Mouse (Mus musculus) layer of hippocampus, postnatal 36 days (tissue): ENCODE measurements around the gene Pla2g5. TPM values are rescaled to one million over a fixed set of nuclear protein-coding genes. Genes with fewer than 3 reads are reported as not detected.
"Not testable (repeated sequence)": the region's sequence is repeated elsewhere in the genome, so short reads cannot be mapped to it uniquely, and the experiment has no call there.

ENCODE experiments used
- DNase-seq, 2 experiments: peaks; one replicate each; pipeline ENCODE4 v3.0.0; 2022
- total RNA-seq, 2 experiments: library from RNA; stranded (reverse); gene quantifications; 2 replicates each; pipeline ENCODE4 v1.2.3; 2021

Pla2g5 gene
- under 1 TPM; 0.70 to 0.73 TPM for total RNA-seq

DNA sequence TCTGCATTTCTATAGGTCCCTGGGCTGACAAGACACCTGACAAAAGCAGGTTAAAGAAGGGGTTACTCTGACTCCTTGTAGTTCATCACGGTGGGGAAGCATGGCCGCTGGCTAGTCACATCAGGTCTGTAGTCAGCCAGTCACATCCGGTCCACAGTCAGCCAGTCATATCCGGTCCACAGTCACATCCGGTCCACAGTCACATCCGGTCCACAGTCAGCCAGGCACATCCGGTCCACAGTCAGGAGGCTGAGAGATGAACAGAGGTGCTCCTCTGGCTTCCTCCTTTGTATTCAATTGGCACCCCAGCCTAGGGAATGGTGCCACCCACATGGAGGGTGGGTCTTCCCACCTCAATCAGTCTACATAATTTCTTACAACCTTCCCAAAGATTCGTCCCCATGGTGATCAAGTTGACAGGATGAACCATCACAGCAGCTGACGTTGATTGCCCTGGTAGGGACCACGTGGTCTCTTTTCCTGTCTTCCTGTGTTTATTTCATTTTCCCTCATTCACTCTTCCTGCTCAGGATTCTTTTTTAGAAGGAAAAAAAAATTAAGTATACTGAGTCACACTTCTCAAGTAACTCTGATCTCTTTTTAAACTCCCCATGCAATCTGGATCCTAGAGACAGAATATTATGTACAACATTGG lies at the start of gene Pla2g5:
TSS of gene Pla2g5 (minus strand) at position 139 of the 655 bp plus-strand sequence.
- DNase-seq = no peak

DNA sequence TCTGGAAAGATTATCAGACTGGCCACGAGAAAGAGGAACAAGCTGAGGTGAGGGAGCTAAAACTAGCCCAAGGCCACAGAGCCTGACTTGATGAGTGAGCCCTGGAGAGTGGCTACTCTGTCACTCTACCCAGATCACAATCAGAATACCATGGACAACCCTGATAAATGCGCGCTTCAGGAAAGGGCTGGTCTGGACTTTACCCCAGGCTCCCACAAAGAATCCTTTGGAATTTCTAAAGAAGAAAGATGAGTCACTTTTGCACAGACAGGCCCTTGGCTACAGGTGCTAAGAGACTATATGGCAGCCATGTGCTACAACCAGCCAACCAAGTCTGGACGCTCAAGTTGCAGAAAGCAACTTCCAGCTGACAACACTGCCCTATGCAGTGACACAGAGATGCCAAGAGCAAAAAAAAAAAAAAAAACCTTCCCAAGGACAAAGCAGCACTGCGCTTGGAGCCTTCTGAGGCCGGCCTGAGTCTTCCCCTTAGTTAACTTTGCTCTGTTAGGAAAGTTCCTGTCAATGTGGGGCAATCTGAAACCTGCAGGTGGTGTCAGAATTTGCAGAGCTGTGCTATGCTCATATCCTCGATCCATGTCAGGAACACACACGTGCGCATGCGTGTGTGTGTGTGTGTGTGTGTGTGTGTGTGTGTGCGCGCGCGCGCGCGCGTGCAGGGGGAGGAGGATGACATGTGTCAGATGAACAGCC lies 42.5 kb upstream of the Pla2g5 start:
- DNase-seq = no peak

- DNase-seq = no peak
Measured at GRCm38 (mm10) chr4:138899361-138899760, 36.1 kb upstream of the Pla2g5 start.

DNA sequence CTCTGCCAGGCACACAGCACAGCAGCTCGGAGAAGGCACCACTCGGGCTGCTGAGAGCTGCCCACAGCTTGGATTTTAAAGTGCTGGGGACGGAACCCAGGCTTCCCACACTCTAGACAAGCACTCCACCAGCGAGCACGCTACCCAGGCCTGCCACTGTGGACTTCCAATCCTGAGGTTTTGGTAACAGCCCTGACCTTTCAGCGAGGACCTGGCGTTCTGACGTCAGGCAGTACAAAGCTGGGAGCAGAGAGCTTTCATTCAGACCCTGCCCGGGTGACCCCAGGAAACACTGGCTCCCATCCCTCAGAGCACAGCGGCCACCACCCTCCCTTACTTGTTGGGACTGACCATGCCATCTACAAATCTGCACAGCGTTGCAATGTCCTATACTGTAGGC lies 30.5 kb upstream of the Pla2g5 start:
- not testable (repeated sequence) for DNase-seq

DNA sequence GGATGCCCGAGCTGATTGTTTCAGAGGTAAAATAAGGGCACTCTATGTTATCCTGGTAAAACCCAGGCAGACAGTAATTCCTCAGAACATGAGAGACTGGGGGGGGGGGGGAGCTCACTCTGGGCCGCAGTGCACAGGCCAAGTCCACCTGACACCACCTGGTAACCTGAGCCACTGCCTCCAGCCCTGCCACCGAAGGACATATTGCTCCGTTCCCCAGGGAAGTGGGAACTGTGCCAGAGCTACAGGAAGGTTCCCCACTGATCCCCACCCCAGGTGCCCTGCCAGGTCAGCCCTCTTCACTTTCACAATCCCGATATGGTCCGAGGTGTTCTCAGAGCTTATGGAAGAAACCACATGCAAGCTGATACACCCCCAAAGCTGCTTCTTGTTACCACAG lies 29.4 kb upstream of the Pla2g5 start:
- no peak for DNase-seq

DNA sequence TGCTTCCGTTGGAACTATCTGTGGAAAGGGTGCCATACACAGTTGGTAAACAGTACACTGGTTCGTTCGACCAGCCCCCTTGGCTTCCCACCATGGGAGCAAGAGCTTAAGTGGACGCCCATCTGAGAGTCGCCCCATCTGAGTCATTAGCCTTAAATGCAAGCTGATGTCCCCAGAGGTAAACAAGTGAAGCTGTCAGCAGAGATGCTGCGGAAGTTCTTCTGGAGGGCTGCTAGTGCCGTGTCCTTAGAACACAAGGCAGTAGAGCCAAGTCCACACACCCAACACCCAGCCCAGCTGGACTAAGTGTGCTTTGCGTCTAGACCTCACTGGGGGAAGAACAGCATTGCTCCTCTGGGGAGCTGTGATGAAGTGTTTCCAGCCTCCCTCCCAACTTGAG lies 26.4 kb upstream of the Pla2g5 start:
- no peak for DNase-seq

GRCm38 (mm10) chr4:138889165-138889564 lies 25.9 kb upstream of the Pla2g5 start:
- DNase-seq = no peak

DNA sequence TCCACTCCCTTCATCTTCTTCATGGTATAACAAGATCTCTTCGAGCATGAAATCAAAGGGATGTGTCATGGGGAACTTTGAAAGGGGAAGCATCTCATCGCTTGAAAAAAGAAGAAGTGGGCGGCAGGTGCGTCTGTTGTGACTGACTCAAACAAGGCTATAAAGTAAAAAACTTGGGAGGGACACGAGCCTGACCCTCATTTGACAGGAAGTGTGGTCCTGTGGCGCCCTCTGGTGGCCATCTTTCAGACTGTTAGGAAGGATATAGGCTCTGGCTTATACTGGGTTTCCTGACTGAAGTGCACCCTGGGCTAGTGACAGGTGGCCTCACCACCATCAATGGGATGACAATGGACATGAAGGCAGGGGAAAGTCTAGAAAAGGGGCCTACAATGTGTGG lies 21.0 kb upstream of the Pla2g5 start:
- peak; percentile 74 to 79 for DNase-seq

- DNase-seq = no peak
Measured at GRCm38 (mm10) chr4:138882179-138882578, 18.9 kb upstream of the Pla2g5 start.

DNA sequence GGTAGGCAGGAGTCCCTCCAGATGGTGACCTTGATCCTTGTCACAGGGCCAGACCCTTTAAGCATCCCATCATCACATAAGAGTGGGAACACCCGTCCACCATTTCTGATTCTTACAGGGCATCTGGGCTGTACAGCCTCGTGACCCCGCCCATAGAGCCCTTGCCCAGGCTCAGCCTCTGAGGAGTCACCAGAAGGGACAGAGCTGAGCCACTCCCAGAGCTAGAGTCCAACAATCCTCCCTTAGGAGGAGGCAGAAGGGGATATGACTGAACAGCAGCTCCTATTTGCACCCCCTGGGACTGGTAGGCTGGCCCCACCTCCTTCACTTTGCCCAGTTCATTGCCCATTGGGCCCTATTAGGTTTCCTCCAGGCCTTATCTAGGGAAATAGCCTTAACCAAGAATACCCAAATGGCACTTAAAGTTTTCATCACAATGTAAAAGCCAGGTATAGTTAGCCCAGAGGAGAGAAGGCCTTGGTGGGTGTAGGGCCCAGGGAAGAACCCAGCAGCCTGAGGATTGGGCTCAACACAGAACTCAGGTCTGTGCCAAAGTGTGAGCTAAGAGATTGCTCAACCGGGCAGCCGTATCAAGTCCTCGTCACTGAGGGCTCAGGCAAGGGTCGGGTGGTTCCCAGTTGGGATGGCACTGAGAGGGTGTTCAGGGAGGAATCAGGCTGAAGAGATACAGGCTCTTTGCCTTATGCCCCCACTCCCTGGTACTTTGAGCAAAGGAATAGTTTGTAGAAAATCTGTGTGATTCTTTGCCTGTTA lies 17.7 kb upstream of the Pla2g5 start:
- DNase-seq = no peak

DNA sequence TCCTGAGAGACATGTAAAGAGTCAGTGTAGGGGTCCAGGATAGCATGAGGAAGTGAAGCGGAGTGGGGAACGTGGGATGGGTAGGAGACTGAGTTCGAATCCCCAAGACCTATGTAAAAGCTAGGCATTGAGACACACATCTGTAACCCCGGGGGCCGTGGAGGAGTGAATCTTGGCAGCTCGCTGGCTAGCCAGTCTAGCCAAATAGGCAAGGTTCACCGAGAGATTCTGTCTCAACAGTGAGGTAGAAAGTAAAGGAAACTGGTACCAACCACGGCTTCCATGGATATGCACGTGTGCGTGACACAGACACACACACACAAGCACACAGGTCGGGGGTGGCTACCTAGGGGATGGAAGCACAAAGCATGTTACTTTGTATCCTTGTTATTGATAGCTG lies 16.5 kb upstream of the Pla2g5 start:
- DNase-seq = no peak

GRCm38 (mm10) chr4:138878783-138879182 lies 15.5 kb upstream of the Pla2g5 start:
- DNase-seq = no peak

GRCm38 (mm10) chr4:138877731-138878130 lies 14.4 kb upstream of the Pla2g5 start, which contains the start of gene Pla2g2e:
Pla2g2e (plus strand) TSS chr4:138877942.
- no peak for DNase-seq

DNA sequence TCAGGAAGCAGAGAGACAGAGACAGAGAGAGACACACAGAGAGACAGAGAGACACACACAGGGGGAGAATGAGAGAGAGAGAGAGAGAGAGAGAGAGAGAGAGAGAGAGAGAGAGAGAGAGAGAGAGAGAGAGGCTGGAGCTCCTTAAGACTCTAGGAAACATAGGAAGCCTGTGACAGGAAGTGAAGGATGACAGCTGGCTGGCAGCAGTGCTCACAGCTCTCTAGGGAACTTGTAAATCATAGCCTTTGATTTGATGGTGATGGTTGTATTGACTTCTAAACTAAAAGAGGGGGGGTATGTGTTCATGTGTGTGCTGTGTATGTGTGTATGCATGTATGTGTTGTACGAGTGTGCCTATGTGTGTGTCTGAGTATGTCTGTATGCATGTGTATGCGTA lies 12.7 kb upstream of the Pla2g5 start:
- DNase-seq = no peak

GRCm38 (mm10) chr4:138875275-138875674 lies 12.0 kb upstream of the Pla2g5 start:
- not testable (repeated sequence) for DNase-seq

- no peak for DNase-seq
Measured at GRCm38 (mm10) chr4:138873864-138874263, 10.6 kb upstream of the Pla2g5 start, which contains the start of gene Gm13030. Gm13030 (minus strand) TSS chr4:138873964.

DNA sequence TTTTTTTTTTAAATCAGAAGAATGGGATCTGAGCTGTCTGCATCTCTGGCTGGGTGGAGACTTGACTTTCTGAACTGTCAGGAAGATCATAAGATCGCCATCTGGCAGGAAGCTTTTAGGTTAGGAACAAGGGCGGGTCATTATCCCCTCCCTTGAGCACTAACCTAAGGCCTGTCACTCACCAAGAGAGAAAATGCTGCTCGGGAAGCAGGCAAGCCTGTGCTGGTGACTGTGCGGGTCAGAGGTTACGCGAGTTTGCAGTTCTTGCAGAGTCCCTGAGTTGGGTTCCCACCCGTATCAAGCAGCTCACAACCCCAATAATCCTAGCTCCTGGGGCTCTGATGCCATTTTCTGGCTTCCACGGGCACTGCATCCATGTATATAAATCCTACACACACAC lies 5.4 kb upstream of the Pla2g5 start:
- DNase-seq = no peak

DNA sequence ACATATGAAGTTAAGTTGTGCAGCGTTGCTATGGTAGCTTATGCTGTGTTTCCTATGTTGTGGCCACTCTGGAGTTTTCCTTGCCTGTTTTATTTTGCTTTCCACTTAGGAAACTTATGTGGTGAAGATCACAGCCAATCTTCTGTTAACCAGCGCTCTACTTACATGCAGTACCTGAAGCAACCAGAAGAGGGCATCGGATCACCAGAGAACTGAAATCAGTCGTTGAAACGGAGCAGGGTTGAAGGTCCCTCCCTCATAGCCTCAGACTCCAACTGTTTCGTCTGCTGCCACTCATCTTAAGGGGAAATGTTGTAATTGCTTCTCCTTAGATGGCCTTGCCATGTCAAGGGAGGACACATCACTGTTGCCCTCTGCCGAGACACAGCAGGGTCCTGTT lies 3.1 kb upstream of the Pla2g5 start:
- DNase-seq = peak in 1 of 2 experiments; percentile 45

DNA sequence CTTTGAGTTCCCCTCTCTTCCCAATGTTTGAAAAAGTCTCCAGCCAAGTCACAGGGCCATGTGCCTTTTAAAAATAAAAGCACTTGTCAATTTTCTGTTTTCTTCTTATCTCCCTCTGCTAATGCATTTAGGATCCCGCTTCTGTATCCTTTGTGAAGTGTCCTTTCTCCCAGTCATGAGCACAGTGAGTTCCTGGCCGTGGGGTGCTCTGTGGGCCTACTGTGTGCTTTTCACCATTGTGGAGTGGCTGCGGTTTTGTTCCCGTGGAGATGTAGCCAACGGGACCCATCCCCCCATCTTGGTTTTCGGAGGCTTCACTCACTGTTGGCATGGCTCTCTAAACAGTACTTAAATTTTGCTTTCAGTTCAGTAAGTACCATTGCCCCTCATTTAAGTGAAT lies 2.7 kb upstream of the Pla2g5 start:
- no peak for DNase-seq

GRCm38 (mm10) chr4:138865092-138865491 lies 1.8 kb upstream of the Pla2g5 start:
- no peak for DNase-seq

GRCm38 (mm10) chr4:138859728-138860127 lies 3.6 kb downstream of the Pla2g5 start:
- DNase-seq = peak; percentile 57 to 63

DNA sequence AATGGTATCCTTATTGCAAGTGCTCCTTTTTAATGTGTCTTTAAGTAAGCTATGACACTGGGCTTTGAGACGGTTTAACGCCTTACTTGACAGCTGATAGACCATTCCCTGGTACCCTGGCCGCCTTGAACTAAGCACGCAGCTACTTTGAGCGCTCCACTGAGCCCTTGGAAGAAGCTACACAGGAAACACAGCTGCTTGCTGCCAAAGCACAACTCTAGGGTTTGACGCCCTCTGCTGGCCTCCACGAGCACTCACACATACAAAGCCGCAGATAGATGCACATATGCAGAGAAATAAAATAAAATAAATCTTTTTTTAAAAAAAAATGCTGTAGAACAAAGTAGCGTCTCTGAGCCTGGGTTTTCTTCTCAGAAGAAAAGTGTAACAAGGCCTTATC lies 4.0 kb downstream of the Pla2g5 start:
- DNase-seq = no peak

DNA sequence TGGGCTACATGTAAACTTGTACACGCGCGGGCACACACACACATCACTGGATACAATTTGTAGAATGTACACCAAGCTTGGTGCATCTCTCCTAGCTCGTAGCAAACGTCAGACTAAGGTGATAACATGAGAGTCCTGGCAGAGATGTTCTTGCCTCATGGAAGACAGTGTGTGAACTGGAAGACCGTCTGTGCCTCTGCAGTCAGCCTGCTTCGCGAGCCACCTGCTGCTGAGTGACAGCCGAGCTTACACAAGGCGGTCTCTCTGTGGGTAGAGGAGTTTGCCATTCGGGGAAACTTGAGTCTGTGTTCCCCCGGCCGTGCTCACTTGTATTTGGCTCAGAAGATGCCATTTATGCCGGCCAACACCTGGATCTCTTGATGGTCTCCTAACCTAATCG lies 4.8 kb downstream of the Pla2g5 start:
- peak; percentile 29 to 38 for DNase-seq
